Mouse (Mus musculus) forebrain, embryonic 14.5 days (tissue): ENCODE results near the gene Med27. TPM values are rescaled to one million over a fixed set of nuclear protein-coding genes. Genes with fewer than 3 reads are reported as not detected.

Experiments
- ATAC-seq: fragments of 200-750 bp; cut with Nextera tagmentation; 2 replicates; pipeline ENCODE4 v1.8.0; 2017; ENCODE audit warnings: mild to moderate bottlenecking, moderate library complexity
- DNase-seq: peaks from one replicate; pipeline ENCODE4 v3.0.0-alpha.2; 2015; ENCODE audit warnings: low spot score
- H3K27ac ChIP-seq: fragments of 300-500 bp; sonication (generic); 2 replicates; pipeline ENCODE4 v1.5.1; 2014; ENCODE audit warnings: low read depth, mild to moderate bottlenecking, control low read depth, low read length, moderate library complexity
- H3K27me3 ChIP-seq: fragments of 300-500 bp; sonication (generic); replicated peaks from 2 replicates; pipeline ENCODE4 v1.6.1; 2014; ENCODE audit warnings: low read length, control low read depth, mixed read lengths; ENCODE audit not compliant: control insufficient read depth, insufficient read depth
- H3K36me3 ChIP-seq: fragments of 300-500 bp; sonication (generic); 2 replicates; pipeline ENCODE4 v1.6.1; 2014; ENCODE audit warnings: low read length, control low read depth; ENCODE audit not compliant: control insufficient read depth, insufficient read depth
- H3K4me1 ChIP-seq: fragments of 300-500 bp; sonication (generic); 2 replicates; pipeline ENCODE4 v1.6.1; 2014; ENCODE audit warnings: antibody characterized with exemption, low read length, control low read depth; ENCODE audit not compliant: control insufficient read depth, insufficient read depth
- H3K4me2 ChIP-seq: fragments of 300-500 bp; sonication (generic); 2 replicates; pipeline ENCODE4 v1.6.1; 2014; ENCODE audit warnings: mild to moderate bottlenecking, control low read depth, low read length
- H3K4me3 ChIP-seq: fragments of 300-500 bp; sonication (generic); 2 replicates; pipeline ENCODE4 v1.5.1; 2014; ENCODE audit warnings: low read depth, low read length, control low read depth
- H3K9ac ChIP-seq: fragments of 300-500 bp; sonication (generic); 2 replicates; pipeline ENCODE4 v1.6.1; 2014; ENCODE audit warnings: mild to moderate bottlenecking, low read length, control low read depth, moderate library complexity
- H3K9me3 ChIP-seq: fragments of 300-500 bp; sonication (generic); replicated peaks from 2 replicates; pipeline ENCODE4 v1.6.1; 2016; ENCODE audit warnings: low read length, control low read depth, mixed read lengths; ENCODE audit not compliant: control insufficient read depth
- WGBS: fragments of 180-500 bp; shearing (Covaris S2); extraction: QIAGEN DNeasy Blood & Tissue Kit; methylation state at CpG from one replicate; pipeline ENCODE4 v1.1.7; 2014; 5-methylcytosine and 5-hydroxymethylcytosine counted together
- polyA plus RNA-seq: library from polyadenylated mRNA; unstranded; fragments of >200 nt; fragmentation: Nextera tagmentation; extraction: Ambion mirVana; gene quantifications from 2 replicates; pipeline ENCODE4 v1.2.1, GENCODE M21; 2014

Gene Med27
- 105 and 108 TPM in 2 replicates for polyA plus RNA-seq

GRCm38 (mm10) chr2:29346629-29347271 is at the start of gene Med27:
Gene Med27 (plus strand): TSS chr2:29346819.
- H3K4me1 ChIP-seq, result peaks cover 7% of the 10 kb centered on the region
- ATAC-seq, result peak; percentile 99
- peaks cover 20% of the 10 kb centered on the region for H3K36me3 ChIP-seq
- WGBS, result 1% methylated on average over 41 of the region's 41 CpGs
- peak within 1 kb of the TSS; percentile 93 for H3K4me2 ChIP-seq
- peak within 1 kb of the TSS; percentile 68; the same call in 1 of the 2 replicates for H3K27ac ChIP-seq
- peak within 1 kb of the TSS; percentile 82 for H3K9ac ChIP-seq
- H3K4me3 ChIP-seq, result peak within 1 kb of the TSS; percentile 86
- no peaks in the 10 kb centered on the region for H3K27me3 ChIP-seq
- DNase-seq, result peak; percentile 99
- H3K9me3 ChIP-seq, result no peaks in the 10 kb centered on the region

GRCm38 (mm10) chr2:29309966-29310365 is 36.7 kb upstream of the Med27 start:
- no peaks in the 10 kb centered on the region for H3K27me3 ChIP-seq
- WGBS, result 50% methylated on average over 7 of the region's 7 CpGs
- no peaks in the 10 kb centered on the region for H3K4me1 ChIP-seq
- ATAC-seq (no peak), DNase-seq (no peak)
- H3K27ac ChIP-seq, result no peak overlapping the region
- H3K36me3 ChIP-seq, result no peaks in the 10 kb centered on the region
- no peak overlapping the region for H3K4me2 ChIP-seq
- no peaks in the 10 kb centered on the region for H3K9me3 ChIP-seq
- H3K4me3 ChIP-seq, result no peak overlapping the region
- H3K9ac ChIP-seq, result no peak overlapping the region

- no peak overlapping the region for H3K4me2 ChIP-seq
- H3K27me3 ChIP-seq, result no peaks in the 10 kb centered on the region
- DNase-seq, result no peak
- H3K9ac ChIP-seq, result no peak overlapping the region
- no peaks in the 10 kb centered on the region for H3K4me1 ChIP-seq
- no peaks in the 10 kb centered on the region for H3K9me3 ChIP-seq
- no peak for ATAC-seq
- no peaks in the 10 kb centered on the region for H3K36me3 ChIP-seq
- no peak overlapping the region for H3K4me3 ChIP-seq
- no peak overlapping the region for H3K27ac ChIP-seq
- 75% methylated on average over 5 of the region's 5 CpGs for WGBS
Observed at GRCm38 (mm10) chr2:29312058-29312457, 34.6 kb upstream of the Med27 start.

GRCm38 (mm10) chr2:29317906-29318470 is 28.6 kb upstream of the Med27 start:
- H3K27me3 ChIP-seq, result no peaks in the 10 kb centered on the region
- DNase-seq, result no peak
- no peaks in the 10 kb centered on the region for H3K36me3 ChIP-seq
- no peak overlapping the region for H3K9ac ChIP-seq
- no peaks in the 10 kb centered on the region; the same call in 1 of the 2 replicates for H3K4me1 ChIP-seq
- H3K27ac ChIP-seq, result no peak overlapping the region
- H3K4me3 ChIP-seq, result no peak overlapping the region
- H3K4me2 ChIP-seq, result no peak overlapping the region
- WGBS, result 79% methylated on average over 4 of the region's 4 CpGs
- no peaks in the 10 kb centered on the region for H3K9me3 ChIP-seq
- ATAC-seq, result no peak

GRCm38 (mm10) chr2:29318596-29318995 is 28.0 kb upstream of the Med27 start:
- ATAC-seq (no peak), DNase-seq (no peak)
- H3K4me2 ChIP-seq, result no peak overlapping the region
- H3K36me3 ChIP-seq, result no peaks in the 10 kb centered on the region
- no peak overlapping the region for H3K9ac ChIP-seq
- no peaks in the 10 kb centered on the region; the same call in 1 of the 2 replicates for H3K4me1 ChIP-seq
- no peaks in the 10 kb centered on the region for H3K27me3 ChIP-seq
- WGBS, result 100% methylated on average over 3 of the region's 3 CpGs
- H3K4me3 ChIP-seq, result no peak overlapping the region
- no peaks in the 10 kb centered on the region for H3K9me3 ChIP-seq
- H3K27ac ChIP-seq, result no peak overlapping the region

- H3K27ac ChIP-seq, result peak overlapping the region; percentile 79
- WGBS, result 48% methylated on average over 11 of the region's 11 CpGs
- H3K9me3 ChIP-seq, result no peaks in the 10 kb centered on the region
- 0 out of 2 replicates have a peak overlapping the region, but pooled peaks have one; percentile 29 for H3K4me2 ChIP-seq
- H3K4me3 ChIP-seq, result no peak overlapping the region
- peak; percentile 85 for ATAC-seq
- no peaks in the 10 kb centered on the region; the same call in 1 of the 2 replicates for H3K4me1 ChIP-seq
- H3K27me3 ChIP-seq, result no peaks in the 10 kb centered on the region
- no peak overlapping the region for H3K9ac ChIP-seq
- H3K36me3 ChIP-seq, result no peaks in the 10 kb centered on the region
- peak; percentile 80 for DNase-seq
Observed at GRCm38 (mm10) chr2:29320229-29320751, 26.3 kb upstream of the Med27 start.

- H3K4me2 ChIP-seq, result no peak overlapping the region
- WGBS, result 64% methylated on average over 6 of the region's 6 CpGs
- H3K27ac ChIP-seq, result peak overlapping the region; percentile 29; the same call in 1 of the 2 replicates
Observed at GRCm38 (mm10) chr2:29320780-29321179, 25.8 kb upstream of the Med27 start.

GRCm38 (mm10) chr2:29324456-29324855 is 22.2 kb upstream of the Med27 start:
- no peak overlapping the region for H3K4me2 ChIP-seq
- H3K36me3 ChIP-seq, result no peaks in the 10 kb centered on the region
- no peak overlapping the region for H3K4me3 ChIP-seq
- ATAC-seq, result no peak
- no peaks in the 10 kb centered on the region; the same call in 1 of the 2 replicates for H3K4me1 ChIP-seq
- H3K9ac ChIP-seq, result no peak overlapping the region
- WGBS, result 74% methylated on average over 2 of the region's 2 CpGs
- no peak overlapping the region for H3K27ac ChIP-seq
- DNase-seq, result peak; percentile 71
- no peaks in the 10 kb centered on the region for H3K9me3 ChIP-seq
- no peaks in the 10 kb centered on the region for H3K27me3 ChIP-seq

More at GRCm38 (mm10) chr2:29320780-29321179, 25.8 kb upstream of the Med27 start:
- Histone ChIP-seq H3K36me3 (no peaks in the 10 kb centered on the region), H3K4me1 (no peaks in the 10 kb centered on the region; the same call in 1 of the 2 replicates), H3K4me3 (no peak overlapping the region), H3K9ac (no peak overlapping the region), H3K27me3 (no peaks in the 10 kb centered on the region), H3K9me3 (no peaks in the 10 kb centered on the region)
- DNase-seq (peak; percentile 49), ATAC-seq (no peak)

- Histone ChIP-seq H3K4me2 (no peak overlapping the region), H3K27me3 (no peaks in the 10 kb centered on the region), H3K9ac (no peak overlapping the region), H3K36me3 (no peaks in the 10 kb centered on the region), H3K4me3 (no peak overlapping the region), H3K27ac (no peak overlapping the region), H3K9me3 (no peaks in the 10 kb centered on the region), H3K4me1 (no peaks in the 10 kb centered on the region)
- ATAC-seq, result no peak
- WGBS, result 82% methylated on average over 1 of the region's 1 CpGs
- no peak for DNase-seq
Observed at GRCm38 (mm10) chr2:29330471-29330870, 16.1 kb upstream of the Med27 start.
